In the genomic region with DNA sequence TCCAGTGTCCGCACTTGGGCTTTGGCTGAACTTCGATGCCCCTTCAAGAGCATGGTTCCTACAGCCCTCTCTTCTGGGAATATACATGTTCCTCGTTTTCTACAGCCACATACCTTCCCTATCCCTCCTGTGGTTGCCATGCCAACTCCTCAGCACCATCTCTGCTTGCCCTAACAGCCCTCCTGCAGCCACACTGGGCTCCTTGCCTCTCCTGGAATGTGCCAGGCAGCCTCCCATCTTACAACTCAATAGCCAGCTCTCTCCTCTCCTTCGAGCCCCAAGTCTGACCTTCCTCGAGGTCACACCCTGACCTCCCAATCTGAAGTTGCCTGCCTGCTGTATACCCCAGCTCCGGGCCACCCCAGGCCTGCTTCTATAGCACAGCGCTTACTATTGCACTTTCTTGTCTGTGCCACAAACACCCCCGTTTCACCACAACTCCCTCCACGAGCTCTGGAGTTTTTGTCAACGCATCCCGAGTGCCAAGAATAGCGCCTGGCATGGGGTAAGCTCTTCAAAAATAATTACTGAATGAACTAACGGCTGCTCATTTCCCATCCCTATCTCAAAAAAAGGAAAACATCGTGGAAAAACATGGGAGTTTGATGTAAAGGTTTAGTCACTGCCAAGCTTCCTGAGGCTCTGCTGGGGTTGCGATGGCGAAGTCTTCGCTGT, we compare ENCODE assay signal across 16 mouse cellular contexts.
DNase-seq lines count a peak whose midpoint lies in the region; ATAC-seq lines count a peak whose summit lies in the region.
"Had no signal": no experiment of that assay in that cellular context is flagged by ENCODE, and none has a peak within 500 bp of the region (broad histone marks: within the 10 kb centered on the region; RNA-seq: fewer than 3 reads in every experiment).

No protein-coding gene starts in this region.

- no peak overlapping the region for H3K4me3 ChIP-seq in heart, embryonic 12.5 days
- H3K4me3 ChIP-seq in heart, embryonic 10.5 days = no peak overlapping the region
- H3K4me3 ChIP-seq in megakaryocyte, embryonic 14.5 days (replicated peaks) = peak overlapping the region; percentile 87
- no peak overlapping the region for H3K4me3 ChIP-seq in forebrain, embryonic 14.5 days (ENCODE audit: low read depth, low read length)
- no peak overlapping the region for H3K4me3 ChIP-seq in liver, embryonic 13.5 days (replicated peaks)
- H3K4me3 ChIP-seq: embryonic facial prominence, embryonic 15.5 days; limb, embryonic 10.5 days; stomach, embryonic 15.5 days had no signal

- H3K27ac ChIP-seq in heart, embryonic 12.5 days (ENCODE audit: poor library complexity, severe bottlenecking) = no peak overlapping the region
- no peak overlapping the region for H3K27ac ChIP-seq in heart, embryonic 10.5 days
- H3K27ac ChIP-seq in forebrain, embryonic 14.5 days (ENCODE audit: low read depth, low read length) = no peak overlapping the region
- no peak overlapping the region for H3K27ac ChIP-seq in liver, embryonic 13.5 days
- H3K27ac ChIP-seq: embryonic facial prominence, embryonic 15.5 days; limb, embryonic 10.5 days; stomach, embryonic 15.5 days had no signal

- no peaks in the 10 kb centered on the region for H3K27me3 ChIP-seq in heart, embryonic 12.5 days (replicated peaks)
- H3K27me3 ChIP-seq in heart, embryonic 10.5 days (ENCODE audit: insufficient read depth, poor library complexity, severe bottlenecking) = no peaks in the 10 kb centered on the region
- no peaks in the 10 kb centered on the region for H3K27me3 ChIP-seq in megakaryocyte, embryonic 14.5 days (replicated peaks)
- no peaks in the 10 kb centered on the region for H3K27me3 ChIP-seq in forebrain, embryonic 14.5 days (replicated peaks; ENCODE audit: control insufficient read depth, insufficient read depth, low read length)
- no peaks in the 10 kb centered on the region for H3K27me3 ChIP-seq in liver, embryonic 13.5 days
- H3K27me3 ChIP-seq: embryonic facial prominence, embryonic 15.5 days; stomach, embryonic 15.5 days had no signal

- H3K9me3 ChIP-seq in heart, embryonic 12.5 days (replicated peaks) = no peaks in the 10 kb centered on the region; the same call in 1 of the 2 replicates
- H3K9me3 ChIP-seq in heart, embryonic 10.5 days = no peaks in the 10 kb centered on the region
- peaks cover 42% of the 10 kb centered on the region for H3K9me3 ChIP-seq in megakaryocyte, embryonic 14.5 days
- peaks cover 4% of the 10 kb centered on the region; the same call in 1 of the 2 replicates for H3K9me3 ChIP-seq in forebrain, embryonic 14.5 days (replicated peaks; ENCODE audit: control insufficient read depth, low read length)
- no peaks in the 10 kb centered on the region for H3K9me3 ChIP-seq in liver, embryonic 13.5 days (replicated peaks)
- H3K9me3 ChIP-seq: embryonic facial prominence, embryonic 15.5 days; limb, embryonic 10.5 days; stomach, embryonic 15.5 days had no signal

- H3K9ac ChIP-seq in heart, embryonic 12.5 days = no peak overlapping the region
- H3K9ac ChIP-seq in forebrain, embryonic 14.5 days (ENCODE audit: low read length) = no peak overlapping the region
- H3K9ac ChIP-seq in liver, embryonic 13.5 days = no peak overlapping the region
- H3K9ac ChIP-seq: embryonic facial prominence, embryonic 15.5 days; stomach, embryonic 15.5 days had no signal

- no peak for DNase-seq in heart, embryonic 10.5 days (ENCODE audit: low spot score)
- no peak for DNase-seq in forebrain, embryonic 14.5 days (ENCODE audit: low spot score)
- DNase-seq in liver, embryonic 13.5 days = no peak
- no peak for DNase-seq in embryo, embryonic 11 days
- DNase-seq: heart, postnatal 14 days; kidney, postnatal 14 days; lung, adult 18-20 months; thymus, postnatal 25 days had no signal

- WGBS in heart, embryonic 12.5 days = 59% methylated on average over 17 of the region's 17 CpGs
- 65% methylated on average over 17 of the region's 17 CpGs for whole genome bisulfite sequencing in heart, embryonic 10.5 days
- WGBS in forebrain, embryonic 14.5 days = 52% methylated on average over 17 of the region's 17 CpGs
- 55% methylated on average over 17 of the region's 17 CpGs for WGBS in liver, embryonic 13.5 days (ENCODE audit: insufficient replicate concordance)

- H3K36me3 ChIP-seq in heart, embryonic 12.5 days = 0 out of 2 replicates have a peak, but pooled peaks cover 3% of the 10 kb centered on the region
- no peaks in the 10 kb centered on the region for H3K36me3 ChIP-seq in heart, embryonic 10.5 days
- peaks cover 62% of the 10 kb centered on the region for H3K36me3 ChIP-seq in megakaryocyte, embryonic 14.5 days (replicated peaks; ENCODE audit: low read length)
- H3K36me3 ChIP-seq in forebrain, embryonic 14.5 days (ENCODE audit: control insufficient read depth, insufficient read depth, low read length) = no peaks in the 10 kb centered on the region
- H3K36me3 ChIP-seq in liver, embryonic 13.5 days = no peaks in the 10 kb centered on the region
- H3K36me3 ChIP-seq: embryonic facial prominence, embryonic 15.5 days; stomach, embryonic 15.5 days had no signal

- H3K4me2 ChIP-seq in heart, embryonic 12.5 days = no peak overlapping the region
- no peak overlapping the region for H3K4me2 ChIP-seq in forebrain, embryonic 14.5 days (ENCODE audit: low read length)
- 0 out of 2 replicates have a peak overlapping the region, but pooled peaks have one; percentile 44 for H3K4me2 ChIP-seq in liver, embryonic 13.5 days
- H3K4me2 ChIP-seq: embryonic facial prominence, embryonic 15.5 days; stomach, embryonic 15.5 days had no signal

- H3K4me1 ChIP-seq in heart, embryonic 12.5 days (replicated peaks) = peaks cover 18% of the 10 kb centered on the region
- peaks cover 20% of the 10 kb centered on the region for H3K4me1 ChIP-seq in heart, embryonic 10.5 days
- H3K4me1 ChIP-seq in megakaryocyte, embryonic 14.5 days = peaks cover 38% of the 10 kb centered on the region
- H3K4me1 ChIP-seq in forebrain, embryonic 14.5 days (ENCODE audit: control insufficient read depth, insufficient read depth, low read length) = peaks cover 11% of the 10 kb centered on the region
- peaks cover 14% of the 10 kb centered on the region for H3K4me1 ChIP-seq in liver, embryonic 13.5 days (replicated peaks)
- H3K4me1 ChIP-seq: stomach, embryonic 15.5 days had no signal

- 0 out of 2 replicates have a peak, but pooled peaks have one; percentile 2 for ATAC-seq in heart, embryonic 12.5 days (ENCODE audit: insufficient number of reproducible peaks, low FRiP score)
- no peak for ATAC-seq in megakaryocyte, adult 5-6 weeks (ENCODE audit: poor library complexity, severe bottlenecking)
- ATAC-seq in forebrain, embryonic 14.5 days = peak; percentile 9; the same call in 1 of the 2 replicates
- ATAC-seq in liver, embryonic 13.5 days (ENCODE audit: low read depth) = no peak
- ATAC-seq: activated CD4-positive, CD25-positive, alpha-beta regulatory T cell, adult 4 months; intestine, postnatal 0 days had no signal

Comparison
In these comparisons a context has a peak if more than half of its experiments do, and no peak if none do; other contexts are left out.
1. ATAC-seq: peak in heart, embryonic 12.5 days (single experiment) and forebrain, embryonic 14.5 days (single experiment); none in megakaryocyte, adult 5-6 weeks (single experiment) and liver, embryonic 13.5 days (single experiment).